Mouse (Mus musculus): ENCODE measurements at regions not wholly inside any gene's neighbourhood (a gene's known extent, or its start where the extent isn't known, plus 50 kb on each side); places are given as distances from the start of the nearest gene placed in this dataset.

GRCm38 (mm10) chr5:116964171-116964570, 151.7 kb downstream of the Suds3 start:
- Histone ChIP-seq H3K9me3 (ENCODE audit: control insufficient read depth, low read length) (no peaks in the 10 kb centered on the region), H3K9ac (ENCODE audit: low read depth, low read length, severe bottlenecking) (no peak overlapping the region), H3K27me3 (ENCODE audit: control insufficient read depth, insufficient read depth, low read length) (no peaks in the 10 kb centered on the region), H3K4me3 (replicated peaks; ENCODE audit: low read length) (no peak overlapping the region), H3K27ac (replicated peaks; ENCODE audit: low read depth, low read length) (no peak overlapping the region), H3K4me2 (replicated peaks; ENCODE audit: low read depth, low read length, severe bottlenecking) (no peak overlapping the region), H3K36me3 (ENCODE audit: control insufficient read depth, insufficient read depth, low read length) (no peaks in the 10 kb centered on the region), H3K4me1 (ENCODE audit: control insufficient read depth, insufficient read depth, low read length) (no peaks in the 10 kb centered on the region)
- ATAC-seq (ENCODE audit: low FRiP score, low read depth) (no peak), DNase-seq (ENCODE audit: low spot score) (no peak)
- no peak for TF ChIP-seq POLR2A (IDR thresholded peaks at IDR 0.05; ENCODE audit: borderline replicate concordance, extremely low read depth, insufficient read depth, insufficient read length)
- WGBS: 90% methylated on average over 7 of the region's 7 CpGs

DNA sequence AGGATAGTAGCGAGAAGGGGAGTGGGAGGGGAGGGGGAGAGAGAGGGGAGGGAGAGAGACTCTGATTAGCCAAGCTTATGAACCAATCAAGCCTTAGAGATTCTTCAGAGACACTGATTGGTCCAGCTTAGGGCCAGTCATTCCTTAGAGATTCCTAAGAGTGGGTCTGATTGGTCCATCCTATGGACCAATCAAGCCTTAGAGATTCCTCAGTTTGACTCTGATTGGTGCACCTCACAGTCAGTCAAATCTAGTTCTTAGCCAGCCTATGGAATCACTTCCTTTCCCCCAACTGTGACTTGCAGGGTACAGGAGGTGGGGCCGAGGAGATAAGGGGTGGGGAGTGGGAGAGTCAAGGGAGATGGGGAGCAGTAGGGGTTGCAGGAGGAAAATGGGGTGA, 152.8 kb downstream of the Suds3 start:
- H3K4me3 ChIP-seq (replicated peaks; ENCODE audit: low read length): no peak overlapping the region
- ATAC-seq (ENCODE audit: low FRiP score, low read depth) (no peak), DNase-seq (ENCODE audit: low spot score) (no peak)
- WGBS: 84% methylated on average over 2 of the region's 2 CpGs
- H3K4me2 ChIP-seq (replicated peaks; ENCODE audit: low read depth, low read length, severe bottlenecking): no peak overlapping the region
- no peaks in the 10 kb centered on the region for H3K36me3 ChIP-seq (ENCODE audit: control insufficient read depth, insufficient read depth, low read length)
- H3K27me3 ChIP-seq (ENCODE audit: control insufficient read depth, insufficient read depth, low read length): no peaks in the 10 kb centered on the region
- H3K9me3 ChIP-seq (ENCODE audit: control insufficient read depth, low read length): no peaks in the 10 kb centered on the region
- no peak overlapping the region for H3K27ac ChIP-seq (replicated peaks; ENCODE audit: low read depth, low read length)
- TF ChIP-seq POLR2A (IDR thresholded peaks at IDR 0.05; ENCODE audit: borderline replicate concordance, extremely low read depth, insufficient read depth, insufficient read length): no peak
- H3K9ac ChIP-seq (ENCODE audit: low read depth, low read length, severe bottlenecking): no peak overlapping the region
- no peaks in the 10 kb centered on the region for H3K4me1 ChIP-seq (ENCODE audit: control insufficient read depth, insufficient read depth, low read length)

- H3K4me2 ChIP-seq (replicated peaks; ENCODE audit: low read depth, low read length, severe bottlenecking): no peak overlapping the region
- 65% methylated on average over 8 of the region's 8 CpGs for WGBS
- H3K27me3 ChIP-seq (ENCODE audit: control insufficient read depth, insufficient read depth, low read length): no peaks in the 10 kb centered on the region
- ATAC-seq (ENCODE audit: low FRiP score, low read depth) (no peak), DNase-seq (ENCODE audit: low spot score) (no peak)
- H3K9ac ChIP-seq (ENCODE audit: low read depth, low read length, severe bottlenecking): no peak overlapping the region
- no peaks in the 10 kb centered on the region for H3K9me3 ChIP-seq (ENCODE audit: control insufficient read depth, low read length)
- no peaks in the 10 kb centered on the region for H3K4me1 ChIP-seq (ENCODE audit: control insufficient read depth, insufficient read depth, low read length)
- no peaks in the 10 kb centered on the region for H3K36me3 ChIP-seq (ENCODE audit: control insufficient read depth, insufficient read depth, low read length)
- no peak overlapping the region for H3K27ac ChIP-seq (replicated peaks; ENCODE audit: low read depth, low read length)
- TF ChIP-seq POLR2A (IDR thresholded peaks at IDR 0.05; ENCODE audit: borderline replicate concordance, extremely low read depth, insufficient read depth, insufficient read length): no peak
- H3K4me3 ChIP-seq (replicated peaks; ENCODE audit: low read length): no peak overlapping the region
Observed at GRCm38 (mm10) chr5:116960041-116960440, 155.9 kb downstream of the Suds3 start.

DNA sequence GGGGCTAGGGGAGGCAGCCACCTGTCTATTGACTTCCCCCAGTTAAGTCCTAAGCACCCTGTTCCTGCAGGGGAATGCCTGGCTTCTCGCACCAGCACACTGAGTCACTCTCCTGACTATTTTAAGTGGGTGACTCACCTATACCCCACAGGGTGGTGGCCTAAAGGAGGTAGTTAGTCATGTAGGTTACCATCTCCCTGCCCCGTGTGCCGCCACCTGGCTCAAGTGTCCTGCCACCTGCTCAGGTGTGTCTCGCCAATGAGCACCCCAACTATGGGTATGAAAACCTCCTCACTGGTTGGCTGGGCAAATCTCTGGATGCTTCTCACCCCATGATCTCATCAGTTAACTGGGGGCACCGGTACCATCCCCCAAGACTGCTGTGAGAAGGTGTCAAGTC, 157.8 kb downstream of the Suds3 start:
- no peak overlapping the region for H3K9ac ChIP-seq (ENCODE audit: low read depth, low read length, severe bottlenecking)
- WGBS: 78% methylated on average over 5 of the region's 5 CpGs
- ATAC-seq (ENCODE audit: low FRiP score, low read depth) (no peak), DNase-seq (ENCODE audit: low spot score) (no peak)
- TF ChIP-seq POLR2A (IDR thresholded peaks at IDR 0.05; ENCODE audit: borderline replicate concordance, extremely low read depth, insufficient read depth, insufficient read length): no peak
- no peak overlapping the region for H3K4me3 ChIP-seq (replicated peaks; ENCODE audit: low read length)
- H3K27me3 ChIP-seq (ENCODE audit: control insufficient read depth, insufficient read depth, low read length): no peaks in the 10 kb centered on the region
- H3K27ac ChIP-seq (replicated peaks; ENCODE audit: low read depth, low read length): no peak overlapping the region
- no peaks in the 10 kb centered on the region for H3K4me1 ChIP-seq (ENCODE audit: control insufficient read depth, insufficient read depth, low read length)
- H3K4me2 ChIP-seq (replicated peaks; ENCODE audit: low read depth, low read length, severe bottlenecking): no peak overlapping the region
- H3K36me3 ChIP-seq (ENCODE audit: control insufficient read depth, insufficient read depth, low read length): no peaks in the 10 kb centered on the region
- no peaks in the 10 kb centered on the region for H3K9me3 ChIP-seq (ENCODE audit: control insufficient read depth, low read length)

GRCm38 (mm10) chr5:116956572-116956971, 159.3 kb downstream of the Suds3 start:
- Histone ChIP-seq H3K9ac (ENCODE audit: low read depth, low read length, severe bottlenecking) (no peak overlapping the region), H3K4me3 (replicated peaks; ENCODE audit: low read length) (no peak overlapping the region), H3K36me3 (ENCODE audit: control insufficient read depth, insufficient read depth, low read length) (no peaks in the 10 kb centered on the region), H3K4me1 (ENCODE audit: control insufficient read depth, insufficient read depth, low read length) (no peaks in the 10 kb centered on the region), H3K27ac (replicated peaks; ENCODE audit: low read depth, low read length) (no peak overlapping the region), H3K4me2 (replicated peaks; ENCODE audit: low read depth, low read length, severe bottlenecking) (no peak overlapping the region), H3K9me3 (ENCODE audit: control insufficient read depth, low read length) (no peaks in the 10 kb centered on the region), H3K27me3 (ENCODE audit: control insufficient read depth, insufficient read depth, low read length) (no peaks in the 10 kb centered on the region)
- no peak for TF ChIP-seq POLR2A (IDR thresholded peaks at IDR 0.05; ENCODE audit: borderline replicate concordance, extremely low read depth, insufficient read depth, insufficient read length)
- whole genome bisulfite sequencing: 66% methylated on average over 13 of the region's 13 CpGs
- DNase-seq (ENCODE audit: low spot score): no peak
- no peak for ATAC-seq (ENCODE audit: low FRiP score, low read depth)

GRCm38 (mm10) chr5:116950280-116950881, 165.5 kb downstream of the Suds3 start:
- ATAC-seq (ENCODE audit: low FRiP score, low read depth) (no peak), DNase-seq (ENCODE audit: low spot score) (no peak)
- 10% methylated on average over 4 of the region's 4 CpGs for WGBS

More at GRCm38 (mm10) chr5:116950280-116950881, 165.5 kb downstream of the Suds3 start:
- no peak for TF ChIP-seq POLR2A (IDR thresholded peaks at IDR 0.05; ENCODE audit: borderline replicate concordance, extremely low read depth, insufficient read depth, insufficient read length)
- Histone ChIP-seq H3K27me3 (ENCODE audit: control insufficient read depth, insufficient read depth, low read length) (no peaks in the 10 kb centered on the region), H3K27ac (replicated peaks; ENCODE audit: low read depth, low read length) (no peak overlapping the region), H3K9me3 (ENCODE audit: control insufficient read depth, low read length) (no peaks in the 10 kb centered on the region), H3K9ac (ENCODE audit: low read depth, low read length, severe bottlenecking) (no peak overlapping the region), H3K4me2 (replicated peaks; ENCODE audit: low read depth, low read length, severe bottlenecking) (no peak overlapping the region), H3K4me1 (ENCODE audit: control insufficient read depth, insufficient read depth, low read length) (no peaks in the 10 kb centered on the region), H3K4me3 (replicated peaks; ENCODE audit: low read length) (no peak overlapping the region), H3K36me3 (ENCODE audit: control insufficient read depth, insufficient read depth, low read length) (no peaks in the 10 kb centered on the region)

Data from limb, embryonic 14.5 days (tissue).